Mouse (Mus musculus): Measurements from ENCODE around the gene Brms1.

GRCm38 (mm10) chr19:5082596-5082995 is 41.4 kb downstream of the Brms1 start:
- TF ChIP-seq CTCF (IDR thresholded peaks at IDR 0.05; ENCODE audit: low read depth, low read length) (no peak), POLR2A (IDR thresholded peaks at IDR 0.05; ENCODE audit: borderline replicate concordance, low read depth, low read length) (no peak)

All from bone marrow macrophage, adult 2 months (primary cell).